In the genomic region with DNA sequence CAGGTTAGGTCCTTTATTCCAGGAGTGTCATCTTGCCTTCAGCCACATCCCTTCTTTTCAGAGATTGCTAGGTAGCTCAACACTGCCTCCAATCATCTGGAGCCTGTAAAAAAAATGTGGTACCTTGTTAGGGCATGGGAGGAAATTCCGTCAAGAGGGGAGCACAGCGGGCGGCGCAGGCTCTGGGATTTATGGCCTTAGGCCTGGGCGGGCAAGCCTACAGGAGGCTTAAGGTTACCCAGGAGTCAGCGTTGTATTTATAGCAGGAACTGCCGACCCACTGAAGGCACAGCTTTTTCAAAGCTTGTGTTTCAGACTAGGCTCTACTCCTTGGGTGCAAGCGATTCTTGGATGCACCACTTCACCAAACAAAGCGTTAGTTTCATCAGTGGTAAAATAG, we compare ENCODE assay signal across 16 mouse cellular contexts. TPM values are rescaled to one million over a fixed set of nuclear protein-coding genes. Genes with fewer than 3 reads are reported as not detected.
A peak's percentile ranks its signal among the peaks of the same experiment; 100 is the strongest.
DNase-seq lines count a peak whose midpoint lies in the region; ATAC-seq and TF ChIP-seq lines count a peak whose summit lies in the region.
"Had no signal": no experiment of that assay in that cellular context is flagged by ENCODE, and none has a peak within 500 bp of the region (broad histone marks: within the 10 kb centered on the region; RNA-seq: fewer than 3 reads in every experiment).

No protein-coding gene starts in this region.

- WGBS in kidney, embryonic 14.5 days: 16% methylated on average over 9 of the region's 9 CpGs

- ATAC-seq in kidney, embryonic 14.5 days (ENCODE audit: low FRiP score, low TSS enrichment): no peak; the same call in 1 of the 2 replicates
- ATAC-seq: midbrain, embryonic 16.5 days had no signal

- intact Hi-C loops in gastrocnemius, postnatal 36 days (cut with DNase I): loop anchor here (2.0 kb wide), 1 partner anchor 13 kb away; no protein-coding TSS in a partner anchor

- DNase-seq in gastrocnemius, adult 18-20 months (ENCODE audit: low spot score): peak; percentile 61
- no peak for DNase-seq in gastrocnemius, postnatal 36 days
- DNase-seq in kidney, adult 11 months: no peak
- DNase-seq in gastrocnemius, postnatal 25 days: peak; percentile 55
- peak; percentile 61 for DNase-seq in mesoderm, embryonic 11.5 days (ENCODE audit: low read depth, low spot score)
- no peak for DNase-seq in layer of hippocampus, adult 2 months (ENCODE audit: low spot score in 2 of 2)
- no peak for DNase-seq in thymus, postnatal 10 days (ENCODE audit: low spot score in 2 of 2)
- DNase-seq: adrenal gland, postnatal 25 days; lung, postnatal 4 days; retina, postnatal 1 day; thymus, postnatal 25 days had no signal

- H3K4me3 ChIP-seq in kidney, embryonic 14.5 days (ENCODE audit: low read length): no peak overlapping the region
- H3K4me3 ChIP-seq in layer of hippocampus, adult 2 months: no peak overlapping the region
- H3K4me3 ChIP-seq: left cerebral cortex, adult 2 months; neural tube, embryonic 13.5 days had no signal

- H3K4me1 ChIP-seq in kidney, embryonic 14.5 days (ENCODE audit: control insufficient read depth, insufficient read depth, low read length): peaks cover 32% of the 10 kb centered on the region

- TF ChIP-seq CTCF in layer of hippocampus, adult 2 months (conservative IDR thresholded peaks at IDR 0.05): no peak

- H3K36me3 ChIP-seq in kidney, embryonic 14.5 days (ENCODE audit: control insufficient read depth, insufficient read depth, low read length): no peaks in the 10 kb centered on the region
- H3K36me3 ChIP-seq: neural tube, embryonic 13.5 days had no signal

- H3K9me3 ChIP-seq in kidney, embryonic 14.5 days (ENCODE audit: control insufficient read depth, low read length): no peaks in the 10 kb centered on the region
- H3K9me3 ChIP-seq: neural tube, embryonic 13.5 days had no signal

- no peaks in the 10 kb centered on the region for H3K27me3 ChIP-seq in kidney, embryonic 14.5 days (ENCODE audit: control insufficient read depth, insufficient read depth, low read length)
- H3K27me3 ChIP-seq: neural tube, embryonic 13.5 days had no signal

- H3K27ac ChIP-seq in kidney, embryonic 14.5 days (ENCODE audit: low read depth, low read length): peak overlapping the region; percentile 14; the same call in 1 of the 2 replicates
- H3K27ac ChIP-seq in layer of hippocampus, adult 2 months: no peak overlapping the region
- H3K27ac ChIP-seq: left cerebral cortex, adult 2 months; liver, embryonic 14.5 days; neural tube, embryonic 13.5 days had no signal

- no peak overlapping the region for H3K4me2 ChIP-seq in kidney, embryonic 14.5 days (replicated peaks; ENCODE audit: low read depth, low read length)
- H3K4me2 ChIP-seq: neural tube, embryonic 13.5 days had no signal

- no peak overlapping the region for H3K9ac ChIP-seq in kidney, embryonic 14.5 days (ENCODE audit: low read depth, low read length)
- H3K9ac ChIP-seq: liver, embryonic 14.5 days; neural tube, embryonic 13.5 days had no signal

RNA-seq across cellular contexts. Expression of gene Eml1, which starts 2.9 kb away (rescaled TPM):
- total RNA-seq in gastrocnemius, adult 18-20 months (2021): 10 to 100 TPM; 99.0 to 99.1 TPM
- 100 to 1,000 TPM in 1 of 2 experiments, 10 to 100 TPM in 1; 98.2 to 103 TPM for total RNA-seq in gastrocnemius, postnatal 36 days (2021)
- 31.3 and 56.5 TPM in 2 replicates for polyA plus RNA-seq in kidney, embryonic 14.5 days (2014; fragmentation: Nextera tagmentation; extraction: Ambion mirVana)
- 100 to 1,000 TPM in 1 of 2 experiments, 10 to 100 TPM in 1; 84.7 to 109 TPM for total RNA-seq in gastrocnemius, postnatal 25 days (2021)
- total RNA-seq in layer of hippocampus, adult 2 months (2021): 10 to 100 TPM; 46.6 to 47.4 TPM

RNA-seq across cellular contexts. Expression of gene Cyp46a1, which starts 39.4 kb away (rescaled TPM):
- under 1 TPM; 0.11 to 0.21 TPM for total RNA-seq in gastrocnemius, adult 18-20 months (2021)
- under 1 TPM in 1 of 2 experiments, not detected in 1; 0.26 TPM for total RNA-seq in gastrocnemius, postnatal 36 days (2021)
- polyA plus RNA-seq in kidney, embryonic 14.5 days (2014; fragmentation: Nextera tagmentation; extraction: Ambion mirVana): 4.7 and 5.8 TPM in 2 replicates
- under 1 TPM; 0.13 TPM for total RNA-seq in gastrocnemius, postnatal 25 days (2021)
- total RNA-seq in layer of hippocampus, adult 2 months (2021): 100 to 1,000 TPM; 169 TPM

Comparison
In these comparisons a context has a peak if more than half of its experiments do, and no peak if none do; other contexts are left out.
1. DNase-seq: peak in gastrocnemius, adult 18-20 months (single experiment), gastrocnemius, postnatal 25 days (single experiment) and mesoderm, embryonic 11.5 days (single experiment); none in gastrocnemius, postnatal 36 days (0 of 2), kidney, adult 11 months (single experiment), layer of hippocampus, adult 2 months (0 of 2) and thymus, postnatal 10 days (0 of 2).
2. RNA of gene Cyp46a1, which starts 39.4 kb away (total RNA-seq): 169 TPM in layer of hippocampus, adult 2 months; 0.26 TPM in gastrocnemius, postnatal 36 days, 0.11 to 0.21 TPM in gastrocnemius, adult 18-20 months and 0.13 TPM in gastrocnemius, postnatal 25 days; every median in the first group is over 100 times any median in the second.